Mouse (Mus musculus) hindbrain, postnatal 0 days (tissue): ENCODE results near the gene Wnt1. TPM values are rescaled to one million over a fixed set of nuclear protein-coding genes. Genes with fewer than 3 reads are reported as not detected.
A peak's percentile ranks its signal among the peaks of the same experiment; 100 is the strongest.

Experiments used
- ATAC-seq: fragments of 200-750 bp; cut with Nextera tagmentation; 2 replicates; pipeline ENCODE4 v1.8.0; 2017; ENCODE audit warnings: mild to moderate bottlenecking, moderate TSS enrichment, moderate library complexity
- DNase-seq: peaks from one replicate; pipeline ENCODE4 v3.0.0-alpha.2; 2015; ENCODE audit warnings: low spot score
- H3K27ac ChIP-seq: fragments of 300-500 bp; sonication (generic); 2 replicates; pipeline ENCODE4 v1.5.1; 2014; ENCODE audit warnings: mild to moderate bottlenecking
- H3K27me3 ChIP-seq: fragments of 300-500 bp; sonication (generic); 2 replicates; pipeline ENCODE4 v1.6.1; 2014; ENCODE audit warnings: low read length, mixed read lengths; ENCODE audit not compliant: insufficient read depth
- H3K36me3 ChIP-seq: fragments of 300-500 bp; sonication (generic); 2 replicates; pipeline ENCODE4 v1.6.1; 2014; ENCODE audit warnings: low read length, mixed read lengths; ENCODE audit not compliant: insufficient read depth
- H3K4me1 ChIP-seq: fragments of 300-500 bp; sonication (generic); 2 replicates; pipeline ENCODE4 v1.6.1; 2014; ENCODE audit warnings: antibody characterized with exemption, low read length, mixed read lengths; ENCODE audit not compliant: insufficient read depth
- H3K4me2 ChIP-seq: fragments of 300-500 bp; sonication (generic); 2 replicates; pipeline ENCODE4 v1.6.1; 2014; ENCODE audit warnings: low read depth, mild to moderate bottlenecking, low read length, moderate library complexity, mixed read lengths
- H3K4me3 ChIP-seq: fragments of 300-500 bp; sonication (generic); 2 replicates; pipeline ENCODE4 v1.5.1; 2014; ENCODE audit warnings: low read length
- H3K9ac ChIP-seq: fragments of 300-500 bp; sonication (generic); replicated peaks from 2 replicates; pipeline ENCODE4 v1.6.1; 2014; ENCODE audit warnings: mild to moderate bottlenecking, low read length, moderate library complexity, mixed read lengths
- H3K9me3 ChIP-seq: fragments of 300-500 bp; sonication (generic); 2 replicates; pipeline ENCODE4 v1.6.1; 2016; ENCODE audit warnings: low read length, mixed read lengths
- CTCF ChIP-seq: IDR thresholded peaks from 2 replicates; pipeline ENCODE4 v1.5.1; 2016; ENCODE audit warnings: antibody characterized with exemption, control low read depth, low read depth
- WGBS: fragments of 180-500 bp; shearing (Covaris S2); extraction: QIAGEN DNeasy Blood & Tissue Kit; methylation state at CpG from one replicate; pipeline ENCODE4 v1.1.7; 2014; 5-methylcytosine and 5-hydroxymethylcytosine counted together
- polyA plus RNA-seq: library from polyadenylated mRNA; unstranded; fragments of >200 nt; fragmentation: Nextera tagmentation; extraction: Ambion mirVana; gene quantifications from 2 replicates; pipeline ENCODE4 v1.2.1, GENCODE M21; 2015
- total RNA-seq: library from RNA; depleted of rRNA; stranded (reverse); fragments of >200 nt; gene quantifications from 2 replicates; pipeline ENCODE4 v1.2.3, GENCODE M21; 2014

The Wnt1 gene
- total and polyA plus RNA-seq, 2 experiments from 2014 or later = 0.05 to 0.59 TPM

DNA sequence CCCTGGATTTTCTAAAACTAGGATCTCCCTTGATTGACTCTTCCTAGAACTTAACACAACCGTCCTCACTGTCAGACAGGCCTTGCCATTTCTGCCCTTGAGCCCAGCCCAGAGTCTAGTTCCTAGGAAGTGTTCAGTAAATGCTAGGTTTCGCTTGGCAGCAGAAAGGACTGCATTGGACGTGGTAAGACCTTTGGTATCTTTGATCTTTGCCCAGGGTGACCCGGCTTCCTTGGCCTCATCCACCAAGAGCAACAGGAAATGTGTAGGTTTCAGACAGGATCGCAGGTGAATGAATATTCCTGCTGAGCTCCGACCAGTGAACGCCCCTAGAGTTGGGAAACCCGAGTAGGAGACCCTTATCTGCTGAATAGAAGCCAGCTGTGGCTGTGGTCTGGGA lies 13.3 kb downstream of the Wnt1 start:
- Histone ChIP-seq H3K36me3 (no peaks in the 10 kb centered on the region), H3K9ac (no peak overlapping the region), H3K27ac (no peak overlapping the region), H3K4me1 (peaks cover 17% of the 10 kb centered on the region; the same call in 1 of the 2 replicates), H3K9me3 (no peaks in the 10 kb centered on the region), H3K4me2 (no peak overlapping the region), H3K4me3 (no peak overlapping the region), H3K27me3 (peaks cover 62% of the 10 kb centered on the region)
- ATAC-seq = no peak
- no peak for TF ChIP-seq CTCF
- 10% methylated on average over 8 of the region's 8 CpGs for WGBS
- no peak for DNase-seq

DNA sequence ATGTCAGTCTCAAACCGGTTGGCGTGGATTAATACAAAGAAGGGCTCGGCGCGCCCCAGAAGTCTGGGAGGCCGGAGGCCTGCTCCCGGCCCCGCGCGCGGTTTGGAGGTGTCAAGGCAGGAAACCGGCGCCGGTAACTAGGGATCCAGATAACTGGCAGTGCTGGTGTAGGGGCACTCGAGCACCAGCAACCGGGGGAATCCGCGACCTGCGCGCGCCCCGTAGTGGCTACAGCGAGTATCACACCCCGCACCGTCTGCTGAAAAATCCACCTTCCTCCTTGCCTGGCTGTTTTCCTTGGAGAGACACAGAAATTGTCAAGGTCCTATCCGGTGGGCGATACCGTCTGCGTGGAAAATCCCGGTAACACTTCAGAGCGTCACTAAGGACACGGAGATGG lies 14.4 kb downstream of the Wnt1 start:
- Histone ChIP-seq H3K36me3 (no peaks in the 10 kb centered on the region), H3K27me3 (peaks cover 70% of the 10 kb centered on the region), H3K4me3 (peak overlapping the region; percentile 24), H3K27ac (no peak overlapping the region), H3K4me2 (peak overlapping the region; percentile 48), H3K9me3 (no peaks in the 10 kb centered on the region), H3K9ac (no peak overlapping the region), H3K4me1 (peaks cover 25% of the 10 kb centered on the region; the same call in 1 of the 2 replicates)
- under 1% methylated on average over 32 of the region's 32 CpGs for WGBS
- ATAC-seq (no peak), DNase-seq (peak; percentile 87)
- peak; percentile 89 for TF ChIP-seq CTCF

DNA sequence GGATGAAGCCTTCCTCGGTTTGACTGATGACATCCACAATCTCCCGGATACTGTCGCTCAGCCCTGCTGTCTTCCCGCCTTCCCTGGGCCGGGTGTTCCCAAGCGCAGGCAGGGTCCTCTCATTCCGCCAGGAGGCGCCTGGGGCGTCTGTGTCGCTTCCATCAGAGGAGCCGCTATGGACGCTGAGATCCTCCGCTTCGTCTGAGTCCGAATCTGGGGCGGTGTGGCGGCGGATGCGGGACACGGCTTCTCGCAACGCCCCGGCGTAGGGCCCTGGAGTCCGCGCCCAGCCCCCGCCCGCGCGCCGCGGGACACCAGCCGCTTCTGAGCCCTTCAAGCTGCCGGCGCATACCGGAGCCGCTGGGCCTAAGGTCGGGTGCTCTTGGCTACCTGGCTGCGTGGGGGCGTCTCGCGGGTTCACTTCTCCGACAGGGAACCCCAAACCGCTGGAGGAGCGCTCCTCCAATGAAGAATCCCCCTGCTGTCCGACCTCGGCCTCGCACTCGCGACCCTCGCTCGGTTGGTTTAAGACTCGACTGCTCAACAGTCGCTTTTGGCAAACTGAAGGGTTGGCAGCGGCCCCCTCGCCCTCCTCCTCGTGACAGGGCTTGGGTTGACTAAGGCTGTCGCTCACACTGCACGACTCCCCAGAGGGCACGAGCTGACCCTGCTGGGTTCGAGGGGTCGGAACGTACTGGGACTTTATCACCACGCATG lies 15.8 kb downstream of the Wnt1 start:
- Histone ChIP-seq H3K9ac (peak overlapping the region; percentile 49), H3K27ac (no peak overlapping the region), H3K4me2 (peak overlapping the region; percentile 85), H3K9me3 (no peaks in the 10 kb centered on the region), H3K27me3 (peaks cover 71% of the 10 kb centered on the region), H3K4me3 (peak overlapping the region; percentile 47), H3K4me1 (peaks cover 25% of the 10 kb centered on the region; the same call in 1 of the 2 replicates), H3K36me3 (no peaks in the 10 kb centered on the region)
- TF ChIP-seq CTCF = peak; percentile 75
- WGBS = 1% methylated on average over 57 of the region's 64 CpGs
- DNase-seq = peak; percentile 85
- peak; percentile 61 for ATAC-seq

DNA sequence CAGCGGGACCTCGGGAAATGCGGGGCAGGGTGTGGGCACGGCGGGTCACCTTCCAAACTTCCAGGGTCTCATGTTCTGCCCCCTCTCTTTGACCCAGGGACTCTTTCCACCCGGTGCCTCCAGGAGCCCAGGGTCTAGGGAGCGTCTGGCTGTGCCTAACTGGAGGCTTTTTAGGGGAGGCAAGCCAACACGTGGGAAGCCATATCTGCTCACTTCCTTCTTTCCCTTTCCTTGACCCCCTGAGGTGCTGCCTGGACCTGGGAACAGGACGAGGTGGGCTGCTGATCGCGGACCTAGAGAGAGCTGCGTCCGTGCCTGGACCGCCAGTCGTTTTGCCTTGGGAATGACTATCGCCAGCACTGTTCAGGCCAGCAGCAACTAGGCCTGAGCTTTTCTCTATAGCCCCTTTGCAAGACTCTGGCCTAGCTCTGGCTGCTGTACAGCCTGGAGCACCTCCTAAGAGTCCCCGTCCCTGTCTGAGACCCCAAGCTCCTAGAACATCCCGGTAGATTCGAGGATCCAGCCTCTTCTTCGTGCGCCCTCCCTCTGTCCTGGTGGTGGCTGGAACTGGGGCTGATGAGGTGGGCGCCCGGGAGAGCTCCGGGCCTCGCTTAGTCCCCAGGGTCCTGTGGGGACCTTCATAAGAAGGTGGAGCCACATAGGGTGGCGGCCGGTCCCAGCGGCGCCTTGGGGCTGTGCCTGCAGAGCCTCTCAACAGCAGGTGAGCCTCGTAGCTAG lies 16.6 kb downstream of the Wnt1 start:
- no peaks in the 10 kb centered on the region for H3K36me3 ChIP-seq
- H3K9me3 ChIP-seq = no peaks in the 10 kb centered on the region
- no peak overlapping the region for H3K9ac ChIP-seq
- no peak for TF ChIP-seq CTCF
- peak overlapping the region; percentile 85 for H3K4me2 ChIP-seq
- no peak for ATAC-seq
- WGBS = 12% methylated on average over 30 of the region's 30 CpGs
- H3K27ac ChIP-seq = no peak overlapping the region
- H3K4me3 ChIP-seq = peak overlapping the region; percentile 50
- H3K27me3 ChIP-seq = peaks cover 64% of the 10 kb centered on the region
- no peak for DNase-seq
- peaks cover 25% of the 10 kb centered on the region; the same call in 1 of the 2 replicates for H3K4me1 ChIP-seq

DNA sequence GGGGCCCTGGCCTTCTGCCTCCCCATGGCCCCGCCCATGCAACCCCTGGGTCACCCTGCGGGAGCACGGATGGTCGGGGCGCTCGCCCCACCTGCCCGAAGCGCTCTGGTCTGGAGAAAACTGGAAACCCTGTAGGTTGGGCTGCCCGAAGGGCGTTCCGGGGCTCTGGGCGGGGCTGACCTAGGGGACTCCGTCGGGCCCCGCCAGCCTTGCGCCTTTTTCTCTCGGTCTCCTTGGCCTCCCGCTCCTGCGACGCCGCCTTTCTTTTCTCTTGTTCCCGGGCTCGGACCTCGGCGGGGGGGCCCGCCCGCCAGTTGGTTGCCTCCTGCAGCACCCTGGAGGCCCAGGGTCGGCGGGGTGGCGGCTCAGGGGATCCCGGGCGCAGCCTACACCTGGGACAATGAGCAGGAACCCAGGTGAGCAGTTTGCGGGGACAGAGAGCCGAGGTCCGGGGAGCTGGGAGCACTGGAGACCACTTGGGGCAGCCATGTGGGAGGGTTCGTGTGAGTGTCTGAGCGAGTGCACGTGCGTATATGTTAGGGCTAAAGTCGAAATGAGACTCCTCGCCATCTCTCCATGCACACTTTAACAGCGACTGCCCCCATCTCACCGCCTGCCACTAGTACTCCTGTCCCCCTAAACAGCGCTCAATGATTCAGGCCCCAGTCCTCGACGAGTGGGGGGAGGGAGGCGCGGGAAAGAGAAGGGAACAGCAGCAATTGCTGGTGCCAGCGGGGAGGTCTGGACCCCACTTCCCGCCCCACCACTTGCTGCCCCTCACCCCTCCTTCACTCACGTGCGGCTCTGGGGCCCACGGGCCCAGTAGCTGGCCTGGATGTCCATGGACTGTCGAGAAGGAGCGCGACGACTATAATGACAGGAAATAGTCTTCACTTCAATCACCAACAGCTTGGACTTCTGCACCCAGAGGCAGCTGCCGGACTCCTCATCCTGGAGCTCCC lies 17.4 kb downstream of the Wnt1 start:
- no peak for TF ChIP-seq CTCF
- peak overlapping the region; percentile 50 for H3K4me3 ChIP-seq
- no peaks in the 10 kb centered on the region for H3K36me3 ChIP-seq
- H3K27me3 ChIP-seq = peaks cover 58% of the 10 kb centered on the region
- no peak overlapping the region for H3K27ac ChIP-seq
- no peaks in the 10 kb centered on the region for H3K9me3 ChIP-seq
- H3K4me2 ChIP-seq = peak overlapping the region; percentile 70
- ATAC-seq = no peak
- peak overlapping the region; percentile 34; the same call in 1 of the 2 replicates for H3K9ac ChIP-seq
- peaks cover 25% of the 10 kb centered on the region; the same call in 1 of the 2 replicates for H3K4me1 ChIP-seq
- DNase-seq = no peak
- WGBS = 1% methylated on average over 55 of the region's 58 CpGs

DNA sequence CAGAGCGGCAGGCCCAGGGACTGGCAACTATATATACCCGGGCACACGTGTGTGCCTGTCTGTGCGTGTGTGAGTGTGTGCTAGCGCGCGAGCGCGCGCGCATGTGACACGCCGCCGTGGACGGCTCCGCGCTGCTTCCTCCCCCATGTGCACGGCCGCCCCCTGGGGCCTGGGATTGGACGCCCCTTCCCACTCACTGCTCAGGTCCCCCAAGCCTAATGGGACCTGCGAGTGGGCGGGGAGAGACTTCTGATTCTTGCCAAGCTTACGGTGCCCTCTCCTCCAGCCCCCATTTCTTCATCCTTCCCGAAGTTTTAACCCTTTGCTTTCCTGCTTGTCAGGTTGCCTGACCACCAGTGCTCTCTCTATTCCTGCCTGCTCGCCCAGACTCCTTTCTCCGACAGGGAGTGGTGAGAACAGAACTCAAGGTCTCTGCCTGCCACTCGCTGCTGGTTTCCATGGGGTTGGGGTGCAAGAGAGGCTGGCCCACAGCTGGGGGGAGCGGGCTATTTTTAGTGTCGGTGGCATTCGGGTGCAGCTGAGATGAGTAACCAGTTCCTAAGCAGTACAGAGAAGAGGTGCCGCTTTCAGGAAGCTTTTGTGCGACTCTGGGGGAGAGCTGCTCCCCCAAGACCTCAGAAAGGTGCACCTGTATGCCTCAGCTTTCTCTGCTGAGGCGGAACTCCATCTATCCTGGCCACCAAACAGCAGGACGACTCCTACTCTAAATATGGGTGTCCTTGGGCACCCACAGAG lies 18.4 kb downstream of the Wnt1 start:
- under 1% methylated on average over 33 of the region's 34 CpGs for WGBS

More for the DNA sequence above, 18.4 kb downstream of the Wnt1 start:
- Histone ChIP-seq H3K4me2 (peak overlapping the region; percentile 70), H3K4me1 (peaks cover 25% of the 10 kb centered on the region; the same call in 1 of the 2 replicates), H3K36me3 (no peaks in the 10 kb centered on the region), H3K27ac (no peak overlapping the region), H3K4me3 (peak overlapping the region; percentile 50), H3K9me3 (no peaks in the 10 kb centered on the region), H3K9ac (peak overlapping the region; percentile 34), H3K27me3 (peaks cover 48% of the 10 kb centered on the region)
- no peak for TF ChIP-seq CTCF
- DNase-seq (peak; percentile 85), ATAC-seq (peak; percentile 58)
